Mouse (Mus musculus) mouse trophoblast stem cell (cell line): ENCODE results near the gene Rpl15.
"Not testable (repeated sequence)": the region's sequence is repeated elsewhere in the genome, so short reads cannot be mapped to it uniquely, and the experiment has no call there.

ENCODE experiments used
- in situ Hi-C, 2 experiments: fragments of 300-500 bp; cut with MseI, MboI; formaldehyde crosslinking; loops; 2 replicates in 1 of 2; 3 replicates in 1 of 2; pipeline ENCODE4 v1.15.1; 2025

The Rpl15 gene

DNA sequence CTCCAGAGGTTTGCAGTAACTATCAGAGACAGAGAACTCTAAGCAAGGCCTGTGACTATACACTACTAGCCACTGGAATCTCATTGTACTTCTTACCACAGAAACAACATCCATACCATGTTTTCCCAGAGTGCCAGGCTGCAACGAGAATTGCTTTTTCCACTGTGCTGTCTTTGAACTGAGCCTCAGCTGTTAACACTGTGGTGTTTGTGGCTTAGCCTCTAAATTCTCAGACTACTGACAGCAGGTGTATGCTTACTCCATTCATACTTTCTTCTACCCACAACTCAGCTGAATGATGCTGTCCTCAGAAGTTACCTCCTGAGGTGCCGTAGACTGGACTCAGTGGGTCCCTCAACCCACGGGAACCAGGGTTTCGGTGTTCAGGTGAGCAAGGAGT, 29.4 kb downstream of the Rpl15 start:
- in situ Hi-C loops: no loop called here

DNA sequence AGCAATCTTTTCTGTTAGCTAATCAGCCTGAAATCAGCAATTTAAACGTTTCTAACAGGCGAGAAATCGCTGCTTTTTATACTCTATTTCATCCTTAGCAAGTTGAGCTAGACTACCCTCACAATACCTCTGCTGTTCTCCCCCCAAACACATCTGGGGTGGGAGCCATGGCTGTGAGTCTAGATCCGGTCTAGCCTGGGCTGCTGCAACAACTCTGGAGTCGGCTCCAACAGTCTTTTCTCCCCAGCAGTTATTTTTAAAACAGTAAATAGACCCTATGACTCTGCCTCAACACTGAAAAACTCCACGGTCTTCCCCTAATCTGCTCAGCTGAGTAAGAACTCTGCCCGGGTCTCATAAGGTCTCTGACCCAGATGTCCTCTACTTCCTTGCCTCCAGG, 31.1 kb downstream of the Rpl15 start:
- in situ Hi-C loops: no loop called here

DNA sequence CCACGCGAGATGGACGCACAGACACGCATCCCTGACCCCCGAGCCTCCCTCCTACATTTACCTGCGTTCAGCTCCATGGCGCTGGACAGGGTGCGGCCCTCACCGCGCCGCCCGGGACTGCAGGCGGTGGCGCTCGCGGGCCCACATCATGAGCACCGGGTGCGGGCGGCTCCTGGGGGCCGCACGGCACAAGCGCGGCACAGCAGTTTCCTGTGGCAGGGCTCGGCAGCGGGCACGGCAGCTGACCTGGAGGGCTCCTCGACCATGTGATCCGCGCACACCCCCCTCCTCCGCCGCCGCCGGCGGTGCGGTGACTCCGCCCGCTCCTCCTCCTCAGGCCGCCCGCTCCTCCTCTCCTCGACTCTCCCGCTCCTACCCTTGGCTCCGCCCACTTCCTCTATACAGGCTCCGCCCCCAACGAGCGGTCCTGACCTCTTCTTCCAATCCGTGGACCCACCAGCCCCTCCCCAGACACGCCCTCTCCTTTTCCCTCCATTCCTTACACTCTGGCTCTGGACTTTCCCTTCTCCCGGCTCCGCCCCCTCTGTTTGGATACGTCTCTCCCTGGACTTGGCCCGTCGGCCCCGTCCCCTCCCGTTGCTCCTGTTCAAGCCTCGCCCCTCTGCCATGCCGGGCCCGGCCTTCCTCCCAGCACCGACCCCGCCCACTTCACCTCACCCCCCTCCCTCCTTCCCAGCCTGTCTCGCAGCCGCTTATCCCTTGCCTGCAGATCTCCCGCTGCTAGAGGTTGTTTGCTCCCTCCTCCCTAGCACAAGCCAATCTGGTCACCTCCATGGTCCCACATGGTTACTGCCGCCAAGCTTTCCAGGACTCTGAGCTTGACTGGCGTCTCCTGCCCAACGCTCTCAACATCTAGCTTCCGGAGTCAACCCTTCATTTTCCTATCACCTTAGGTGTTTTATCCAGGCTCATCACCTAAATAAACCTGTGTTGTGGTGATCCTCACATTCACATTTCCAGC, 32.1 kb downstream of the Rpl15 start, which contains the start of gene Nr1d2:
Gene Nr1d2 (minus strand): TSS at position 378 of the 982 bp plus-strand sequence.
- in situ Hi-C loops: no loop called here

GRCm38 (mm10) chr14:18238131-18238749, 33.0 kb downstream of the Rpl15 start:
- in situ Hi-C loops: no loop called here

DNA sequence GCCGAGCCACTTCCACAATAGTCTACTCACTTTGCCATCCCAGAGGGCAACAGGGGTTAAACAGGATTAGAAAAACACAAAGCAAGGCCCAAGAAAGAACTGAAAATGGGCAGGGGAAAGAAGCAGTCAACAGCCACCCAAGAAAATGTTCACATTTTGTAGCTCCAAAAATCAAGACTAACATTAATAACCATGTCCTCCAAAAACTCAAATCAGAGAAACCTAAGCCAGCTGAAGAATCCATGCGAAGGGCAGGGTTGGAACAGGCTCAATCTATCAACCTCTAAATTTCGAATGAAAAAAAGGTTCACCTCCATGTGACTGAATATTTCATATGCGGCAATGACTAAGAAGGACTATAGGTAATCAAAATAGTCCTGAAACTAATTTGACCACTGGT, 33.8 kb downstream of the Rpl15 start:
- in situ Hi-C loops: no loop called here

DNA sequence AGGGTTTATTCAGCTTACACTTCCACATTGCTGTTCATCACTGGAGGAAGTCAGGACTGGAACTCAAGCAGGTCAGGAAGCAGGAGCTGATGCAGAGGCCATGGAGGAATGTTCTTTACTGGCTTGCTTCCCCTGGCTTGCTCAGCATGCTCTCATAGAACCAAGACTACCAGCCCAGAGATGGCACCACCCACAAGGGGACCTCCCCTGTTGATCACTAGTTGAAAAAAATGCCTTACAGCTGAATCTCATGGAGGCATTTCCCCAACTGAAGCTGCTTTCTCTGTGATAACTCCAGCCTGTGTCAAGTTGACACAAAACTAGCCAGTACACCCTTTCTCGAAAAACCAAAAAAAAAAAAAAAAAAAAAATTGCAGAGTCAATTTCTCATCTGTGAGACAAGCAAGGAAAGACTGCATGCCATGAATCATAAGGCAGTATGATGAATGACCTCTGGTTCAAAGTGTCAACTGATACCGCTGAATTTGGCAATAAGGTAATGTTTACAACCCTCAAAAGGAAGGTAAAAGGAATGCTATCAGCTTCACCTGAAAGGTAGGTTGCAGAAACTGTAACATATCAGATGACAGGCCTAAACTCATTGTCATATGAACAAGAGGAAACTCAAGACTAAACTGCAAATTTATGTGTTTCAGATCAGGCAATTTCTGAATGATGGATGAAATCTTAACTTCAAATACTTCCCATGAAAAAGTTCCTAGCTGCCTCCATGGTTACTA, 34.5 kb downstream of the Rpl15 start:
- in situ Hi-C loops: not testable (repeated sequence)

- in situ Hi-C loops: no loop called here
Observed at GRCm38 (mm10) chr14:18233981-18234960, 36.9 kb downstream of the Rpl15 start.

DNA sequence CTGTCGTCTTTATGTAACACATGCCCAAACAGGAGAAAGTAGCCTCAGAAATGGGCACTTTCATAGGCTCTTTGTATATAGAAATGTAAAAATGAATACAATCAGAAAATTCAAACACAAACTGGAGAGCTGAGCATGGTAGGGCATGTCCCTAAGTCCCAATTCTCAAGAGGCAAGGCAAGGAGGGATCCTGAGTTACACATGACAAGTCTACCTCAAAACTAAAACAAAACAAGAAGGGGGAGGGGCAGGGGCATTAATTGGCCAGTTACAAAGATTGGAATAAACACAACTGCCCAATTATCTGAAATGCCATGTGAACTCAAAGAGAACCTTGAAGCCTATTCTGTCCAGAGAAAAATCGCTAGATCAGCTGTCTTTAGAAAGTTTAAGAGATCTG, 38.1 kb downstream of the Rpl15 start:
- in situ Hi-C loops: no loop called here

- in situ Hi-C loops: not testable (repeated sequence)
Observed at GRCm38 (mm10) chr14:18231866-18232265, 39.3 kb downstream of the Rpl15 start.

DNA sequence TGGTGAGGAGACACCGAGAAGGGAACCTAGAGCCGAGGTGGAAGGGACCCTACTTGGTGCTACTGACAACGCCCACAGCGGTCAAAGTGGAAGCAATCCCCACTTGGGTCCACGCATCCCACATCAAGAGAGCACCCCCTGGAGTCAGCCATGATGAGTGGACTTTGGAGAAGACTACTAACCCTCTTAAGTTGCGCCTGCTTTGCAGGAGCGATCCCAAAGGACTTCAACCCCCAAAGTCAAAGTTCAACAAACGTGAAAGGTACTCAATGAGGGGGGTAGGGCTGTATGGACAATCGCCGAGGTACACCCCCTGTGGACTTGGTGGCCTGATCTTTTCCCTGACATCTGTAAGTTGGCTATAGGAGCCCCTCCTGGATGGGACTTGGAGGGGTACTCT, 41.4 kb downstream of the Rpl15 start:
- in situ Hi-C loops: not testable (repeated sequence)

DNA sequence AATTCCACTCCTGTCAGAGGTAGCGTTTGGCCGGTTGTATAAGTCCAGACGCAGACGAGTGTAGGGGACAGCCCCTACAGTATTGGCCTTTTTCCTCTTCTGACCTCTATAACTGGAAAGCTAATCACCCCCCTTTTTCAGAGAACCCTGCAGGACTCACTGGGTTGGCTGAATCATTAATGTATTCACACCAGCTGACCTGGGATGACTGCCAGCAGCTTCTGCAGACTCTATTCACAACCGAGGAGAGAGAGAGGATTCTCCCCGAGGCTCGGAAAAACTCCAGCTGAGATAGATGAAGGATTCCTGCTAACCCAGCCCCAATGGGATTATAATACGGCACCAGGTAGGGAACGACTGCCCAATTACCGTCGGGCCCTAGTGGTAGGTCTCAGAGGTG, 45.0 kb downstream of the Rpl15 start:
- in situ Hi-C loops: not testable (repeated sequence)

- in situ Hi-C loops: not testable (repeated sequence)
Observed at GRCm38 (mm10) chr14:18225431-18225830, 45.8 kb downstream of the Rpl15 start.

DNA sequence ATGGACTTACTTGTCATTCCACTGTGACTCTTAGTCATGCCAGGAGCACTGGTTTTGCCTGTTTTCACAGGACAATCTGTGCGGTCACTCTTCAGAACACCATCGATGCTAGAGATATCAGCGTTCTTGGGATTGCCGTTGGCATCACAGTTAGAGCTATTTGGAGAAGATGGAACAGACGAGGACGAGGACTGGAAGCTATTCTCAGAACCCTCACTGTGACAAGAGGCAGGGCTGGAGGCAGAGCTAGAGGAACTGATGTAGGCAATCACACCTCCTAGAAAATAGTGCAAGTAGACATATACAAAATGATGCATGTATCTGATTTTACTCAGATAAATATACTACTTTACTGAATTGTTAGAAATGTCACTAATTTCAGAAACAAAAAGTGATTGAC, 49.2 kb downstream of the Rpl15 start:
- in situ Hi-C loops: no loop called here
